Mouse (Mus musculus): Measurements from ENCODE around the gene Rap1gap2. TPM values are rescaled to one million over a fixed set of nuclear protein-coding genes. Genes with fewer than 3 reads are reported as not detected.
"Not testable (repeated sequence)": the region's sequence is repeated elsewhere in the genome, so short reads cannot be mapped to it uniquely, and the experiment has no call there.

Gene Rap1gap2
- total RNA-seq, 2 experiments from 2014 or later, result 77.8 to 87.8 TPM

DNA sequence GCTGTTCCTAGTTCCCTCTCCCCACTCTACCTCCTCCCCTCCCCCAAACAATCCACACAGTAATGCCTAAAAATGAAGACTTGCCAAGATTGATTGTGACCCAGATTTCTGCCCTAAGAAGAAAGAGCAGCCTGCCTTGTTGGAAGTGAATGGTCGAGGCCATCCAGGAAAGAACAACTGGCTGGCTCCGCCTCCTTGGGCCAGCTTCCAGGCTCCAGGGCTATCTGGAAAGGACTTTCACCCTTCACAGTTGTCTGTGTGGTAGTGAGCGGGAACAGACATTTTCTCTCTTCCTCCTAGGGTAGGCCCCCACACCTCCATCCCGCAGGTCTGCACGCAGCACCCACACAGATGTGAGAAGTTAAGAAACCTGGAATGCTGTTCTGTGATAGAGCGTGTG, 13.0 kb upstream of the Rap1gap2 start:
- DNase-seq, result peak; percentile 38
- intact Hi-C loops (cut with DNase I), result no loop called here

DNA sequence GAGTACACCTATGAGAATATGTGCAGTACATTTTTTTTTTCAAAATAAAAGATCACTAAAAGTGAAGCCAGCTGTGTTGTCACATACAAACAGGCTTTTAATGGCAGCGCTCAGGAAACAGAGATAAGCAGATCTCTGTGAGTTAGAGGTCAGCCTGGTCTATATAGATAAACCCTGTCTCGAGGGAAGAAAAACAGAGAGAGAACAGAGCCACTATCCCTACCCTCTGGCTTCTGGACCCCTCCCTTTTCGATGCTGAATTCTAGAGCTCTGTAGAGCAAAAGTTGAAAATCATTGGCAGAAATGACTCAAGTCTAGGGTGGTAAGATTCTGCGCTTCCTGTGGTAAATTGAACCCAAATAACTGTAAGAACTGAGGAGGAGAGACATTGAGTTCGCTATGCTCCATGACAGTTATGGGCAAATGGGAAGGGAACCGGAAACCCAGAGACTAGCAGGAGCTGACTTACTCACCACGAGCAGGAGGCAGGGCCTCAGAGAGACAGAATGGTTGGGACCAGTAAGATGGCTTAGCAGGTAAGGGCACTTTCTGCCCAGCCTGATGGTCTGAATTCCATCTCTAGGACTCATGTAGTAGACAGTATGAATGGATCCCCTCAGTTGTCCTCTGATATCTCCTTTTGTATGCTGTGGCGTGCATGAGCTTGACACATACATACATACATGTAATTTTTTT, 11.4 kb upstream of the Rap1gap2 start:
- DNase-seq, result no peak
- intact Hi-C loops (cut with DNase I), result no loop called here

DNA sequence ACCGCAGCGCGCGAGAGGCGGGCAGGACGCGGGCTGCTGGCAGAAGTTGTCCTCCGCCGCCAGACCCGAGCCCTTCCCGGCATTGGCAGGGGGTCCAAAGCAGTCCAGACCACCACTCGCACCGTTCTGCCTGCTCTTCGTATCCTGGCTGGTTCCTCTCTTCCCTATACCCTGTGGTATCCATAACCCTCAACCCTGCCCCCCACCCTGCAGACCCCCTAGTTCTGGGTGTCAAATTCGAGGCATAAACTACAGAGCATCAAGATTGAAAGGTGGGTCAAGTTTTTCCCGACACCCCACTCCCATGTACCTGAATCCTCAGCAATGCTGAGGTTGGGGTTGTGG, 9.2 kb upstream of the Rap1gap2 start:
- intact Hi-C loops (cut with DNase I), result no loop called here
- peak; percentile 26 for DNase-seq

DNA sequence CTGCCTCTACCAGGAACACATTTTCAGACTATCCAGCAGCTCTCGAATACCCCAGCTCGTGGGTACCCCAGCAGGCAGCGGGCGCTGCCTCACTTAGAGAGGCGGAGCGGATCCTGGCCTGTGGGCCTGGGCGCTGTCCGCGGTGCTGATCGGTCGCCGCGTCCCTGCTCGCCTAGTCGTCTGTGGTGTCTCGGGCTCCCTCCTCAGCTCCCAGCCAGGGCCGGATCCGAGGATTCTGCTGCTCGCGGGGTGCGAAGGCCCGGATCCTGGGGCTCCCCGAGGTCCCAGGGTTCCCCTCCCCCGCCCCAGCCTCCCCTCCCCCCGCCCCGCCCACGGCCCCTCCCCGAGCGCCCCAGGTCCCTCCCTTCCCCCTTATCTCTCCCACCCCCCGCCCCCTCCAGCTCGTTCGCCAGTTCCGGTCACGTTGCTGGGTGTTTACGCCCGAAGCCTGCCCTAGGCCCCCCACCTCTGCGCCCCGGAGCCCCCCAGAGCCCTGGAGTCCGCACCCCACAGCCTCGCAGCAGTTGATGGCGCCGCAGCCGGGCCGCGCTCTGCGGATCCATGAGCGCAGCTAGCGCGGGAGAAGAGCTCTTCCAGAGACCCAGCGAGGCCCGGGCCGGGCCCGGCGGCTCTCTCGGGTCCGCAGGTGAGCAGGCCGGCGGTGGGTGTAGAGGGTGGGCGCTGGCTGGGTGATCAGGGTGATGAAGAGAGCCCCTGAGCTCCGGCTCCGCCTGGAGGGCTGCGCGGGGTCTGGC, 8.7 kb upstream of the Rap1gap2 start, which contains the start of gene Ccdc92b:
Ccdc92b (plus strand) TSS at position 405 of the 755 bp plus-strand sequence.
- intact Hi-C loops (cut with DNase I), result no loop called here
- DNase-seq, result peak; percentile 73

DNA sequence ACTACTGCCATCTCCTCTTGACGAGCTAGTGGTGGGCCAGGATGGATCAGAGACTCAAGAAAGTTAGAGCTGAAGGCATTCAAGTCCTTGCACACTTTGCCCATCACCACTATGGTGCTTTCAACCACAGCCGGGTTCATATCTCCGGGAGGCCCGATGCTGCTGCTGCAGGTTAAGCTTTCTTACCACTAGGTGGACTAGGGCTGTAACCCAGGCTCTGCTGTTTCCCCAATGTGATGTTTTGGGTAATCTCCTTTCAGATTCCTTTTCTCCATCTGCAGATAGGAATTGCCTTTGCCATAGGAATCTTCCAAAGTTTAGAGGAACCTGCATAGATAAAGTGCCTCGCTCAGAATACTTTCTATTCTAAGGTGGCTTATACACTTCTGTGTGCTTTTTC, 4.9 kb upstream of the Rap1gap2 start:
- no peak for DNase-seq
- intact Hi-C loops (cut with DNase I), result no loop called here

GRCm38 (mm10) chr11:74613428-74613827, 2.7 kb upstream of the Rap1gap2 start:
- DNase-seq, result no peak
- intact Hi-C loops (cut with DNase I), result no loop called here

DNA sequence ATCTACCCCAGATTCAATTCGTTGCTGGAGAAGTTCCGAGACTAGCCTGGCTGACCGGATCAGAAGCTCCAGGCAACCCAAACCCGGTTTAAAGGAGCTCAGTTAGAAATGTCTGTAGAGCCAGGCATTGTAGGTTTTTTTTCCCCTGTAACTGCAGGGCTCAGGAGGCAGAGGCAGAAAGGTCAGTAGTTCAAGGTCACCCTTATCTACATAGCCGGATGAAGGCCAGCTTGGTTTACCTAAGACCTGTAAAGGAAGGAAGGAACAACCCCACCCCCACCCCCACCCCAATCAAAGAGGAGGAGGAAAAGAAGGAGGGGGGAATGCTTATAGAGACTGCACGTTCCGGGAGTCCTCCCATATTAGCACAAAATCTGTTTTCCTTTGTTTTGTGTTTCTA, 722 bp upstream of the Rap1gap2 start:
- intact Hi-C loops (cut with DNase I), result no loop called here

DNA sequence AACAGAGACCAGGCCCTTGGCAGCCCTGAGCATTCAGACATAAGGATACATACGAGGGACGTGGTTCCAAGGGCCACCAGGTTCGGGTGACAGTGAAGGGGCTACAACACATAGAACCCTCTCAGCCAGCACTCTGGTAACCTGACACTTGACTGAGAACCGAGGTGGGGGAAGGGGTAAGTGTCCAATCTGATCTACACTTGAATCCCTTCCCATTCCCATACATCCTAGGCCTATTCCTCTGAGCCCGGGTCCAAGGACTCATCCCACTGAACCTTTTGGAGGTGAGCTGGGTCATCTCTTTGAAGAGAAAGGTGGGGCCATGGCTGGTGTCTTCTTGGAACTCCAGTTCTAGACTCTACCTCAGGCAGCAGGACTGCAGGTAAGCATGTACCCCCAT, 647 bp downstream of the Rap1gap2 start:
- no peak for DNase-seq
- intact Hi-C loops (cut with DNase I), result no loop called here

More for the DNA sequence above, 722 bp upstream of the Rap1gap2 start:
- DNase-seq, result no peak

GRCm38 (mm10) chr11:74602286-74602685, 8.4 kb downstream of the Rap1gap2 start:
- DNase-seq, result no peak
- intact Hi-C loops (cut with DNase I), result no loop called here

DNA sequence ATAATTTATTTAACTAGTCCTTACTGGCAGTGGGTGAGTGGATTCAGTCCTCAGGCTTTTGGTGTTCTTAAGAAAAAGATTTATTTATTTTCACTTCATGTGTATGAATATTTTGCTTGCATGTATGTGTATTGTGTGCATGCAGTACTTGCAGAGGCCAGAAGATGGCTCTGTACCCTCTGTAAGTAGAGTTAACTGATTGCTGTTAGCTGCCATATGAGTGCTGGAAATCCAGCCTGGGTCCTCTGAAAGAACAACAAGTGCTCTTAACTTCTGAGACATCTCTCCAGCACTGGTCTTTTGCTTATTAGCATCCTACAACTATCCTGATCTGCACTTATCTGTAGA, 12.8 kb downstream of the Rap1gap2 start:
- intact Hi-C loops (cut with DNase I), result no loop called here
- DNase-seq, result no peak

DNA sequence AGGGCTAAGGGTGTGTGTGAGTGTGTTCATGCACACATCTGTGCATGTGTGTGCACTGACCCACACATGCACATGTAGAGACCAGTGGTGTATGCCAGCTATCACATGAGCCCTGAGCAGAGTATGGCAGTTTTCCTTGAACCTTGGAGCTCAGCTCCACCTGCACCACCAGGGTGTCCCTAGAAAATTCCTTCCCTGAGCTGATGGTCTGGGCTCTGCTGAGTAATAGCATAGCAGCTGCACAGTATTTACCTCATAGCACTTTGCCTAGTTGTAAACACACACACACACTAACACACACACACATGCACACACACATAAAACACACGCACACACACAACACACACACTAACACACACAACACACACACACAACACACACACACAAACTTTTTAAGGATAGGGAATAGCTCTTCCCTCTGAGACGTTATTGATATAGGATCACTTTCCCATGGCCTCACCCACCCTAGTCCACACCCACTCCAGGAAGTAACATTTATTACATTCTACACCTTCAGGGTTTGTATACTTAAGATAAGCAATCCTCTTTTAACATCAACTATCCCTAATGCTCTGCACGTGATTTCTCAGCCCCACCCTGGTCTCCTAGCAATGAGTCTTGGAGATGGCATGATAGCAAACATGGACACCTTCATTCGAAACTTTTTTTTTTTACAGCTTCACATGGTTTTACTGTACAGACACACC, 13.3 kb downstream of the Rap1gap2 start:
- intact Hi-C loops (cut with DNase I), result no loop called here
- no peak for DNase-seq

DNA sequence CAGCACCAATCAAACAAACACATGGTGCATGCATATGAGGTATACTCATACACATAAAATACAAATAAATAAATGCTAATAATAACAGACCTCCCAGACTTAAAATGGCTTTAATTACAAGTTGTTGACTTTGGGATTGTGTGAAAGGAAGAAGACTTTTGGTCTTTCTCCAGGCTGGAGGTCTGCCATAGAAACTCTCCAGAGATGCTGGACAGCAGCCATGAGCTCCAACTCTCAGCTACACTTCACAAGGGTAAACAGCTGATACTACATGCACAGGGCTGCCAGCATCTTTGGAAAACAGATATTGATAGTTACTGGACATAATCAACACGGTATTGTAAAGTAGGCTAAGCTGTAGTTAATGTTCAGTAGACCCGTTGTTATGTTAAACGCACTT, 18.5 kb downstream of the Rap1gap2 start:
- DNase-seq, result no peak
- intact Hi-C loops (cut with DNase I), result no loop called here

DNA sequence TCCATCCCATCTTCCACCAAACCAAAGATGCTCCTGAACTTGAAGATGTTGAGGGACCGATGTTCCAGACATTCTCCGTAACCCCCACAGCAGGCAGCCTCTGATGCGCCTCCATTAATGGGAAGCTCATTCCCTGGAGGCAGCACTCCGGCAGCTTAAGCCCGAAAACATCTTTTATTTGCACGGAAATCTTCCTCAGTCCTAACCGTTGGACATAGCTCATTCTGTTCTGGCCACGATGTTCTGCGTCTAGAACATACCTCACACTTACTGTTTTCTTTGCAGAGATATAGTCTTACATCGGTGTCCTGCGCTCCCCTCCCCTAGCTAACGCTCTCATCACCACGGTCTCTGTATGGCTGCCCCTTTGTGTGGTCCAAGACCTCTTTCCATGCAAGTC, 20.0 kb downstream of the Rap1gap2 start:
- no peak for DNase-seq
- intact Hi-C loops (cut with DNase I), result no loop called here

- no peak for DNase-seq
- intact Hi-C loops (cut with DNase I), result no loop called here
These were observed 20.5 kb downstream of the Rap1gap2 start for GRCm38 (mm10) chr11:74590239-74590596.

- peak; percentile 57 for DNase-seq
- intact Hi-C loops (cut with DNase I), result no loop called here
These were observed 21.1 kb downstream of the Rap1gap2 start for GRCm38 (mm10) chr11:74589401-74590238.

DNA sequence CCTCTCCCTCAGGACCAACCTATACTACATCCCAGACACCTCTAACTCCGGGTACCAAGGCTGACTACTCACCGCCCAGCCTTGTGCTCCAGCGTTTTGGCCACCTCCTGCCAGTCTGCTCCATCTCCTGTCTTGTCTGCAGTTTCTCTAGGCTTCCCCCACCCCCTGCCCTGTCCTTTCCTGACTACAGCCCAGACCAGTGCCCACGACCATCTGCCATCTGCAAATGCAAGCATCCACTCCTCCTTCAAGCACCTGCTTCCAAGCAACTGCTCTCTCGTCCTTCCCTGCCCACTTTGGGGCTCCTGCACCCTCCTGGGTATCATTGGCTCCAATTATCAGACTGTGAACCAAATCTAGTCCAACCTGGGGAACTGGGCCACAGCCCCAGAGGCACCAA, 24.3 kb downstream of the Rap1gap2 start:
- intact Hi-C loops (cut with DNase I), result no loop called here
- DNase-seq, result peak; percentile 41

DNA sequence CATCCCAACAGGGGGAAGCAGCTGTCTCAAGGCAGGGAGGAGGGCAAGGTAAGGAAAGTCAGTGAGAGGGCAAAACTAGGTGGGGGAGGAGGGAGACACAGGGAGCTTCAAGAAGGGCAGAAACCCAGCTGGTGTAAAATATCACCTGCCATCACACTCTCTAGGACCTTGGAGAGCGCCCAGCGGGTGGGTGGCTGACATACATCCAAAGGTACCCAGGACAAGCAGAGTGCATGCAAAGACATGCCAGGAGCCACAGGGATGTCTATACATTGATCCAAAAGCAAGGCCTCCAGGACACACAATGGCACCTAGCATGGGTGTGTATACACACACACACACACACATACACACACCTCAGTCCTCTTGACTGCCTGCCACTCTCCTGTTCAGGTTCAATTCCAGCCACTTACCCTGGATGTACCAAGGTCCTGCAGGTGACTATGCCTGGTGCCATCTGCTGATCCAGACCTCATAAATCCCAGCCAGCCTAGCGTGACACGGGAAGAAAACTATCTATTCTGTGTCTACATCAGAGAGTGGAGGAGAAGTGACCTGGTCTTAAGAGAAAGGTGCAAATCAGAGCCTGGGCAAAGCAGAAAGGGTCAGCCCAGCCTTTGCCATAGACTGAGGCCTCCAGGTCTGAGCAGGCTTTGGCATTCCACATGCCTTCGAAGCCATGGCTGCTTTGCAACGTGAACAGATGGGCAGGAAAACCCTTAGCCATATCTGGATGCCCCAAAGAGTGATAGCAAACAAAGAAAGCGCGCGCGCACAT, 25.6 kb downstream of the Rap1gap2 start:
- no peak for DNase-seq
- intact Hi-C loops (cut with DNase I), result no loop called here

GRCm38 (mm10) chr11:74583824-74584349, 26.8 kb downstream of the Rap1gap2 start:
- intact Hi-C loops (cut with DNase I), result no loop called here
- no peak for DNase-seq

GRCm38 (mm10) chr11:74582464-74582863, 28.3 kb downstream of the Rap1gap2 start:
- intact Hi-C loops (cut with DNase I), result no loop called here
- no peak for DNase-seq

GRCm38 (mm10) chr11:74581333-74581732, 29.4 kb downstream of the Rap1gap2 start:
- DNase-seq; intact Hi-C loops (cut with DNase I): not testable (repeated sequence)
